Mouse (Mus musculus): ENCODE results near the gene Azin2. TPM values are rescaled to one million over a fixed set of nuclear protein-coding genes. Genes with fewer than 3 reads are reported as not detected.

The Azin2 gene
- total RNA-seq, 2 experiments from 2014 or later = 53.8 to 56.6 TPM

DNA sequence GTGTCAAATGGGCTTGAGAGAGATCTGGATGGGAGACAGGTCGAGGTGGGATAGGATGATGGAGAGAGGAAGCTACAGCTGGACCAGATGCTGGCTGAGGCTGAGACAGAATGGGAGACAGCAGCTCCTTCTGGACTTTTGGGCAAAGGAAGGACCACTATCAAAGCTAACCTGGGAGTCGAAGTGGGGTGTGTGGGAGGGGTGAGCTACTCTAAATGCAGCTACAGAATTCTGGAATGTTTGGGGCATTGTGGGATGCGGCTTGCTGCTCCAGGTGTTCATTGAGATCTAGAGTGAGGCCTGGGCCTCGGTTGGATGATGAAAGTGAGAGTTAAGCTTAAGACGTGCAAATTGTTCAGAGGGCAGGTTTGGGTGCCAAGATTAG is 77.5 kb downstream of the Azin2 start:
- intact Hi-C loops (cut with DNase I) = no loop called here
- DNase-seq (ENCODE audit: low spot score in 2 of 2) = no peak

GRCm38 (mm10) chr4:128883801-128884710 is 78.2 kb downstream of the Azin2 start:
- peak; percentile 60 to 67 for DNase-seq (ENCODE audit: low spot score in 2 of 2)
- intact Hi-C loops (cut with DNase I) = no loop called here

DNA sequence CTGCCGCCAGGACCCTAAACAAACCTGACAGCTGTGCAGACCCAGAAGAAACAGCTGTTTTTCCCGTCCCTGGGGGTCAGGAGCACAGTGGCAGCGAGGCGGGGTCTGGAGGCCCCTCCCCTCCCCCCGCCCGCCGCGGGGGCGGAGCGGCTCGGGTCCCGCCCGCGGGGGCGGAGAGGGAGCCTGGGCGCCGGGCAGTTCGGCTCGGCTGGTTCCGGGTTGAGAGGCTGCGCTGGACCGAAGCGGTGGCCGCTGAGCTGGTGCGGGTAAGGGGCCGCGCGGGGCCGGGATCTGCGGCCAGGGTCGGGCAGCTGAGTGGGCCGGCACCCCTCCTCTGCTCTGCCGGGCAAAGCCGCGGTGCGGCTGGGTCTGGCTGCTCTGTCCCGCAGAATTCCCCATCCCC is 78.9 kb downstream of the Azin2 start, which contains the start of gene Trim62:
Gene Trim62, plus strand, starts transcription at position 202 of the 403 bp plus-strand sequence.
- peak; percentile 34 to 63 for DNase-seq (ENCODE audit: low spot score in 2 of 2)
- intact Hi-C loops (cut with DNase I) = no loop called here

Other genes starting within 250 kb of the Azin2 start
- gene A3galt2, start 207.1 kb downstream of the Azin2 start, total RNA-seq (2021) = under 1 TPM; 0.10 to 0.41 TPM
- gene Zfp362, start 156.4 kb downstream of the Azin2 start, total RNA-seq (2021) = 10 to 100 TPM; 30.0 to 31.6 TPM
- gene Trim62, start 78.9 kb downstream of the Azin2 start, total RNA-seq (2021) = 10 to 100 TPM; 17.6 to 18.9 TPM
- 10 to 100 TPM; 22.5 to 24.7 TPM for gene Ak2, start 29.5 kb upstream of the Azin2 start, total RNA-seq (2021)
- gene Rnf19b, start 95.8 kb upstream of the Azin2 start, total RNA-seq (2021) = 10 to 100 TPM; 48.7 to 58.2 TPM
- gene Tmem54, start 143.1 kb upstream of the Azin2 start, total RNA-seq (2021) = not detected
- gene Hpca, start 159.6 kb upstream of the Azin2 start, total RNA-seq (2021) = 100 to 1,000 TPM; 656 to 793 TPM
- 10 to 100 TPM; 56.9 to 73.3 TPM for gene Fndc5, start 174.6 kb upstream of the Azin2 start, total RNA-seq (2021)
- 10 to 100 TPM; 33.9 to 36.0 TPM for gene S100pbp, start 227.3 kb upstream of the Azin2 start, total RNA-seq (2021)
- 10 to 100 TPM; 89.6 to 93.2 TPM for gene Yars, start 227.3 kb upstream of the Azin2 start, total RNA-seq (2021)

All from left cerebral cortex, postnatal 36 days (tissue).